Mouse (Mus musculus): Measurements from ENCODE around the gene Htra3.

Htra3 gene

GRCm38 (mm10) chr5:35695815-35696214 lies 16.2 kb upstream of the Htra3 start:
- no peak for DNase-seq (ENCODE audit: low read depth)

- no peak for DNase-seq (ENCODE audit: low read depth)
Measured at GRCm38 (mm10) chr5:35693638-35694037, 14.1 kb upstream of the Htra3 start.

GRCm38 (mm10) chr5:35691246-35691645 lies 11.7 kb upstream of the Htra3 start:
- DNase-seq (ENCODE audit: low read depth): no peak

- no peak for DNase-seq (ENCODE audit: low read depth)
Measured at GRCm38 (mm10) chr5:35690485-35691165, 11.0 kb upstream of the Htra3 start.

GRCm38 (mm10) chr5:35689374-35689773 lies 9.8 kb upstream of the Htra3 start:
- DNase-seq (ENCODE audit: low read depth): no peak

GRCm38 (mm10) chr5:35688851-35689250 lies 9.3 kb upstream of the Htra3 start:
- DNase-seq (ENCODE audit: low read depth): no peak

GRCm38 (mm10) chr5:35687098-35687497 lies 7.5 kb upstream of the Htra3 start:
- DNase-seq (ENCODE audit: low read depth): no peak

- no peak for DNase-seq (ENCODE audit: low read depth)
Measured at GRCm38 (mm10) chr5:35686336-35686735, 6.8 kb upstream of the Htra3 start.

GRCm38 (mm10) chr5:35685079-35685478 lies 5.5 kb upstream of the Htra3 start:
- DNase-seq (ENCODE audit: low read depth): no peak

- no peak for DNase-seq (ENCODE audit: low read depth)
Measured at GRCm38 (mm10) chr5:35680958-35681357, 1.4 kb upstream of the Htra3 start.

GRCm38 (mm10) chr5:35676964-35677363 lies 2.6 kb downstream of the Htra3 start:
- DNase-seq (ENCODE audit: low read depth): no peak

- DNase-seq (ENCODE audit: low read depth): no peak
Measured at GRCm38 (mm10) chr5:35674081-35674555, 5.5 kb downstream of the Htra3 start.

GRCm38 (mm10) chr5:35673086-35673485 lies 6.5 kb downstream of the Htra3 start:
- peak; percentile 72 for DNase-seq (ENCODE audit: low read depth)

- DNase-seq (ENCODE audit: low read depth): no peak
Measured at GRCm38 (mm10) chr5:35672581-35672980, 7.0 kb downstream of the Htra3 start.

- DNase-seq (ENCODE audit: low read depth): no peak
Measured at GRCm38 (mm10) chr5:35671474-35671891, 8.1 kb downstream of the Htra3 start.

- peak; percentile 58 for DNase-seq (ENCODE audit: low read depth)
Measured at GRCm38 (mm10) chr5:35670412-35670801, 9.2 kb downstream of the Htra3 start.

- no peak for DNase-seq (ENCODE audit: low read depth)
Measured at GRCm38 (mm10) chr5:35669747-35670411, 9.7 kb downstream of the Htra3 start.

GRCm38 (mm10) chr5:35666152-35666551 lies 13.4 kb downstream of the Htra3 start:
- no peak for DNase-seq (ENCODE audit: low read depth)

- no peak for DNase-seq (ENCODE audit: low read depth)
Measured at GRCm38 (mm10) chr5:35662021-35662545, 17.5 kb downstream of the Htra3 start.

GRCm38 (mm10) chr5:35661210-35661609 lies 18.4 kb downstream of the Htra3 start:
- DNase-seq (ENCODE audit: low read depth): no peak

GRCm38 (mm10) chr5:35659503-35659902 lies 20.1 kb downstream of the Htra3 start:
- no peak for DNase-seq (ENCODE audit: low read depth)

- DNase-seq (ENCODE audit: low read depth): no peak
Measured at GRCm38 (mm10) chr5:35655753-35656485, 23.7 kb downstream of the Htra3 start.

All from c-Kit-positive CD71-negative TER-119-negative erythroid progenitor cells, embryonic 14.5 days (primary cell).